Mouse (Mus musculus) heart, embryonic 15.5 days (tissue): Measurements from ENCODE around the gene Rnf150. TPM values are rescaled to one million over a fixed set of nuclear protein-coding genes. Genes with fewer than 3 reads are reported as not detected.

ENCODE experiments used
- ATAC-seq: fragments of 200-750 bp; cut with Nextera tagmentation; replicated peaks from 2 replicates; pipeline ENCODE4 v1.8.0; 2017; ENCODE audit warnings: low read depth, moderate TSS enrichment; ENCODE audit not compliant: insufficient number of reproducible peaks, insufficient read depth, low FRiP score
- H3K27ac ChIP-seq: fragments of 300-500 bp; sonication (generic); 2 replicates; pipeline ENCODE4 v1.5.1; 2015; ENCODE audit warnings: mild to moderate bottlenecking, inconsistent platforms
- H3K27me3 ChIP-seq: fragments of 300-500 bp; sonication (generic); 2 replicates; pipeline ENCODE4 v1.6.1; 2015; ENCODE audit warnings: inconsistent platforms
- H3K36me3 ChIP-seq: fragments of 300-500 bp; sonication (generic); 2 replicates; pipeline ENCODE4 v1.6.1; 2015; ENCODE audit warnings: mild to moderate bottlenecking, inconsistent platforms
- H3K4me1 ChIP-seq: fragments of 300-500 bp; sonication (generic); replicated peaks from 2 replicates; pipeline ENCODE4 v1.6.1; 2015; ENCODE audit warnings: inconsistent platforms
- H3K4me2 ChIP-seq: fragments of 300-500 bp; sonication (generic); 2 replicates; pipeline ENCODE4 v1.6.1; 2015; ENCODE audit warnings: inconsistent platforms, mild to moderate bottlenecking, moderate library complexity
- H3K4me3 ChIP-seq: fragments of 300-500 bp; sonication (generic); 2 replicates; pipeline ENCODE4 v1.5.1; 2015; ENCODE audit warnings: mild to moderate bottlenecking, inconsistent platforms
- H3K9ac ChIP-seq: fragments of 300-500 bp; sonication (generic); 2 replicates; pipeline ENCODE4 v1.6.1; 2015; ENCODE audit warnings: mild to moderate bottlenecking, inconsistent platforms
- H3K9me3 ChIP-seq: fragments of 300-500 bp; sonication (generic); replicated peaks from 2 replicates; pipeline ENCODE4 v1.6.1; 2016; ENCODE audit warnings: inconsistent platforms
- WGBS: fragments of 180-500 bp; shearing (Covaris S2); methylation state at CpG from one replicate; pipeline ENCODE4 v1.1.7; 2015; ENCODE audit warnings: mixed read lengths; 5-methylcytosine and 5-hydroxymethylcytosine counted together
- polyA plus RNA-seq: library from polyadenylated mRNA; unstranded; fragments of >200 nt; fragmentation: Nextera tagmentation; extraction: Ambion mirVana; gene quantifications from 2 replicates; pipeline ENCODE4 v1.2.1, GENCODE M21; 2015

Gene Rnf150
- polyA plus RNA-seq, 1 experiment from 2014 or later = 0.74 TPM

DNA sequence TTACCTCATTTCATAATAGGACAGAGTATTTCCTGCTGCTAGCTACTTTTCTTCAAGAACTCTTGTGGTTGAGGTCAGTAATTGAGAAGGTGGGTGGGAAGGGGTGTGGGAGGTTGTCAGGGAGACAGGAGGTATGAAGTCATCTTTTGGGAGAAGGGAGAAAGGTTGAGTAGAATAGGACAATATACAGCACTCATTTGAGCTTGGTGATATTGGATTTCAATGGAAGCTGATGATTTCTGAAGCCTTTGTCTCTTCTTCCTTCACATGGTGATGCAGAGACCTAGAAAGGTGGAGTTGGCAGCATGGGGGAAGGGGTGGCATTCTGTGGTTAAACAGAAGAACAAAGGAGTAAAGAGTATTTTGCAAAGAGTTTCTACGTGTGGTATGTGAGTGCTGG is 119.7 kb downstream of the Rnf150 start:
- H3K27ac ChIP-seq = no peak overlapping the region
- no peak overlapping the region for H3K4me2 ChIP-seq
- WGBS = 53% methylated on average over 1 of the region's 1 CpGs
- no peaks in the 10 kb centered on the region for H3K36me3 ChIP-seq
- no peak overlapping the region for H3K4me3 ChIP-seq
- H3K9ac ChIP-seq = no peak overlapping the region
- no peaks in the 10 kb centered on the region for H3K9me3 ChIP-seq
- H3K4me1 ChIP-seq = 0 out of 2 replicates have a peak, but pooled peaks cover 5% of the 10 kb centered on the region
- ATAC-seq = no peak
- H3K27me3 ChIP-seq = no peaks in the 10 kb centered on the region

DNA sequence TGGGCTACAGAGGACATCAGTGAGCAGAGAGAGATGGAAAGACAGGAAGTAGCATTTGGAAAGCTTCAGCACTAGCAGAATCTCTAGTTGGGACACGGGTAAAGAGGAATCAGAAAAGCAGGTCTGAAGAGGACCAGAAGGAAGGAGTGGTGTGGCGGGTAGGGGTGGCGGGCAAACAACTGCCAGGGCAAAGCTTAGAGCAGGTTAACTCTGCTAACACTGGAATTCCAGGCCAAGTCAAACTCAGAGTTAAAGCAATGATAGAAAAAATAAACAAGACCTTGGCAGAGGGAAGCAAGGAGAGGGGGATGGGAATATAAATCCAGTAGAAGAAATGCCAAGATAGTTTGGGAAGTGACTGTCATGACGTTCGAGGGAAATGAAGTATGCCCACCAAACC is 120.1 kb downstream of the Rnf150 start:
- H3K4me3 ChIP-seq = no peak overlapping the region
- H3K4me2 ChIP-seq = no peak overlapping the region
- H3K27ac ChIP-seq = no peak overlapping the region
- H3K9ac ChIP-seq = no peak overlapping the region
- 45% methylated on average over 5 of the region's 5 CpGs for WGBS
- H3K9me3 ChIP-seq = no peaks in the 10 kb centered on the region
- no peaks in the 10 kb centered on the region for H3K27me3 ChIP-seq
- no peaks in the 10 kb centered on the region for H3K36me3 ChIP-seq
- ATAC-seq = no peak
- 0 out of 2 replicates have a peak, but pooled peaks cover 5% of the 10 kb centered on the region for H3K4me1 ChIP-seq

DNA sequence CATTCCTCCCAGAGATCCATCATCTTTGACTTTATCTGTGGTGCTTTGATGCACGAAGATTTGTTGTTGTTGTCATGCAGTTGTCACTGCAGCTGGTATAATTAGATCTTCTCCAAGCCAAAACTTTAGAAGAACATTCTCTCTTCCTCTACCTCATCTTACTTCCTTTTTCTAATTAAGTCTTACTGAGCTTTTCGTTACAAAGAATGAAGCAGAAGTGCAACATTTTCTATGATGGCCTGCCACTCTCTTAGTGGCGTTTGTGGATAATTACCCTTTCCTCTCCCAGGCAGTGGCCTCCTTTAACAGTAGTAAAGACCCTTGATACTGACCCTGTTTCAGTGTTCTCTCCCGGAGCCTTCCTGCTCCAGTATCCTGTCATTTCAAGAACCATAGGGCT is 128.9 kb downstream of the Rnf150 start:
- no peak for ATAC-seq
- Histone ChIP-seq H3K9me3 (no peaks in the 10 kb centered on the region), H3K4me1 (peaks cover 7% of the 10 kb centered on the region; the same call in 1 of the 2 replicates), H3K4me3 (no peak overlapping the region), H3K4me2 (no peak overlapping the region), H3K27me3 (no peaks in the 10 kb centered on the region), H3K9ac (no peak overlapping the region), H3K36me3 (no peaks in the 10 kb centered on the region), H3K27ac (no peak overlapping the region)
- WGBS = 60% methylated on average over 4 of the region's 4 CpGs

DNA sequence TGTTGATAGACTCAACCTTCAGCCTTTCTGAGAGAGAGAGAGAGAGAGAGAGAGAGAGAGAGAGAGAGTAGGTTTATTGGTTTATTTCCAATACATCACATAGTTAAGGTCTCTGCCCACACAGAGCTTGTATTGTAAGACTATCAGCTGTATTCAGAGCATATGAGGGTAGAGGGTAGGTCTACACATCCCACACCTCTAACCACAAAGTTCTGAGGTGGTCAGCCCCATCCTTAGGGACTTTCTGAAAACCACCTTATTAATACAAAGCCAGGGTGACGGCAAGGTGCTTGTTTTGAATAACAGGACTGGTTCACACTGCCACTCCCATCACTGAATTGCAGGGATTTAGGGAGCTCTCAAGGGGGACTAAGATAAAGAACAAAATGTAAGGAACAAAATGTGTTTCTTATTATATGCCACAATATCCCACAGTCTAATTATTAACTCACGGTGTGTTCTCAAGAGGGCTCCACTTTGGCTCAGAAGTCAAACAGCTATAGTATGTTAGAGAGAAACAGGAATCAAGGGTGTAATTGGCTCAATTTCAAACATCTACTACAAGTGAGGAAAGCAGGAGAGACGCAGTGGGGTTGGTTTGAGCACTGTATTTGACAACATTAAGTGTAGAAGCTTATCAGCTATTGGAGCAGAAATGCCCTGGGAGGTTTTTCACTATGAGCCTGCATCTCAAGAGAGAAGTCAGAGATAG is 132.7 kb downstream of the Rnf150 start:
- 52% methylated on average over 3 of the region's 3 CpGs for WGBS
- H3K4me2 ChIP-seq = no peak overlapping the region
- no peak overlapping the region for H3K27ac ChIP-seq
- no peak for ATAC-seq
- H3K4me1 ChIP-seq = peaks cover 7% of the 10 kb centered on the region; the same call in 1 of the 2 replicates
- H3K27me3 ChIP-seq = no peaks in the 10 kb centered on the region
- no peaks in the 10 kb centered on the region for H3K9me3 ChIP-seq
- H3K36me3 ChIP-seq = no peaks in the 10 kb centered on the region
- no peak overlapping the region for H3K9ac ChIP-seq
- H3K4me3 ChIP-seq = no peak overlapping the region

GRCm38 (mm10) chr8:82996843-82997242 is 133.7 kb downstream of the Rnf150 start:
- Histone ChIP-seq H3K4me1 (peaks cover 7% of the 10 kb centered on the region; the same call in 1 of the 2 replicates), H3K27me3 (no peaks in the 10 kb centered on the region), H3K4me2 (no peak overlapping the region), H3K9ac (no peak overlapping the region), H3K9me3 (no peaks in the 10 kb centered on the region), H3K36me3 (no peaks in the 10 kb centered on the region), H3K27ac (no peak overlapping the region), H3K4me3 (no peak overlapping the region)
- no peak for ATAC-seq
- 78% methylated on average over 3 of the region's 3 CpGs for WGBS

- H3K4me1 ChIP-seq = peaks cover 7% of the 10 kb centered on the region; the same call in 1 of the 2 replicates
- no peaks in the 10 kb centered on the region for H3K27me3 ChIP-seq
- H3K4me3 ChIP-seq = no peak overlapping the region
- no peak overlapping the region for H3K9ac ChIP-seq
- no peak overlapping the region for H3K27ac ChIP-seq
- no peak for ATAC-seq
- H3K36me3 ChIP-seq = no peaks in the 10 kb centered on the region
- 81% methylated on average over 2 of the region's 2 CpGs for WGBS
- H3K9me3 ChIP-seq = no peaks in the 10 kb centered on the region
- H3K4me2 ChIP-seq = no peak overlapping the region
Measured at GRCm38 (mm10) chr8:82998778-82999177, 135.6 kb downstream of the Rnf150 start.

DNA sequence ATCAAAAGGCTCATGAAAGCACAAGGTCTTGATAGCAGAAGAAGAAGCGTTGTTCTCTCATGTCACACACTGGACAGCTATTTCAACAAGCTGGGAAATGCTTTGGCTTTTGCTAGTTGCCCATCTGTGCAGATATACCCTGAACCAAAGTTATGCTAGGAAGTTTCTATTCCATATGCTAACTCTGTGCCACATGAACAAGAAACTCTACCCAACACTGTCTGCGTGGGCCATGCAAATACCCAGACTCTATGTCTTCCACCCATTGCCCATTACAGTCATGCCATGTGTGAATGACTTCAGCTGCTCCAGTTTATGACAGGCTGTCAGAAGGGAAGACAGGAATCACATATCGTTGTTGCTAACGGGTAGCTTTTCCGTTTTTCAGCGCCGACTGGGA is 140.0 kb downstream of the Rnf150 start:
- no peaks in the 10 kb centered on the region for H3K4me1 ChIP-seq
- H3K9ac ChIP-seq = no peak overlapping the region
- WGBS = 85% methylated on average over 7 of the region's 7 CpGs
- no peak for ATAC-seq
- H3K4me3 ChIP-seq = no peak overlapping the region
- H3K4me2 ChIP-seq = no peak overlapping the region
- no peaks in the 10 kb centered on the region for H3K27me3 ChIP-seq
- no peaks in the 10 kb centered on the region for H3K9me3 ChIP-seq
- no peak overlapping the region for H3K27ac ChIP-seq
- H3K36me3 ChIP-seq = no peaks in the 10 kb centered on the region

DNA sequence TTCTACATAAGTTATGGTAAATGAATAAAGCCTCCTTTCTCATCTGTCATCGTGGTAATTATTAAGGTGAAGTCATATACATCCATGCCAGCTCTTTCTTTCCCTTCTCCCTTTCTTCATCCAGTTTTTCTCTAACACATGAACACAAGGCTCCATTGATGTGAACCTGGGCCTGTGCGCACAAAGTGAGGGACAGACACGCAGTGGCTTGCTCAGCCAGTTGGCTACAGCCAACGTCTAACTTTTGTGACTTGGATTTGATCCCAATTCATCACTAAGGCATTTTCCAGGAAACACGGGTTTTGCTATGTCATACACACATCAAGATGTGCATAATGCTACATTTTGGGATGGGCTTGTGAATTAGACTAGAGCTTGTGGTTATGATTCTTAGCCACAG is 146.3 kb downstream of the Rnf150 start:
- Histone ChIP-seq H3K4me3 (no peak overlapping the region), H3K9me3 (no peaks in the 10 kb centered on the region), H3K36me3 (no peaks in the 10 kb centered on the region), H3K4me1 (no peaks in the 10 kb centered on the region), H3K9ac (no peak overlapping the region), H3K27me3 (no peaks in the 10 kb centered on the region), H3K27ac (no peak overlapping the region), H3K4me2 (no peak overlapping the region)
- ATAC-seq = no peak
- 76% methylated on average over 5 of the region's 5 CpGs for WGBS

GRCm38 (mm10) chr8:83011286-83011685 is 148.1 kb downstream of the Rnf150 start:
- Histone ChIP-seq H3K9ac (no peak overlapping the region), H3K27ac (no peak overlapping the region), H3K9me3 (no peaks in the 10 kb centered on the region), H3K27me3 (no peaks in the 10 kb centered on the region), H3K36me3 (no peaks in the 10 kb centered on the region), H3K4me1 (no peaks in the 10 kb centered on the region), H3K4me3 (no peak overlapping the region), H3K4me2 (no peak overlapping the region)
- no peak for ATAC-seq
- 61% methylated on average over 2 of the region's 2 CpGs for WGBS

DNA sequence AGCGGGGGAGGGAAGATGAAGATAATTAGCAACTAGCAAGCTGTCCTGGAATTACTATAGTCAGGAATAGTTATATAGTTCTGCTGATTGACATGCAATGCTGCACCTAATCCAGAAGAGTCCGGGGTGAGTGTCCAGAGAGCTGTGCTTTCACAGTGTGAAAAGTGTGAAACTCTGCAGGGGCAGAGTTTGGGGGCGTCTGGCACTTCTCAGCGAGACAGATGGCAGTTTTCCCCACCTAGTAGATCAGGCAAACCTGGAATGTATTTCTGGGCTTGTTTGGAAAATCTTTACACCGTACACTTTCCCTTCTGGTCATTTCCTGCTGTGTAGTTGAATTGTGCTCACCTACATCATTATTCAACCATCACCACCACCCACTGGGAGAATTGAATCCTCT is 148.6 kb downstream of the Rnf150 start:
- Histone ChIP-seq H3K4me3 (no peak overlapping the region), H3K36me3 (no peaks in the 10 kb centered on the region), H3K4me1 (no peaks in the 10 kb centered on the region), H3K4me2 (no peak overlapping the region), H3K27ac (no peak overlapping the region), H3K27me3 (no peaks in the 10 kb centered on the region), H3K9me3 (no peaks in the 10 kb centered on the region), H3K9ac (no peak overlapping the region)
- ATAC-seq = no peak
- WGBS = 36% methylated on average over 5 of the region's 5 CpGs

DNA sequence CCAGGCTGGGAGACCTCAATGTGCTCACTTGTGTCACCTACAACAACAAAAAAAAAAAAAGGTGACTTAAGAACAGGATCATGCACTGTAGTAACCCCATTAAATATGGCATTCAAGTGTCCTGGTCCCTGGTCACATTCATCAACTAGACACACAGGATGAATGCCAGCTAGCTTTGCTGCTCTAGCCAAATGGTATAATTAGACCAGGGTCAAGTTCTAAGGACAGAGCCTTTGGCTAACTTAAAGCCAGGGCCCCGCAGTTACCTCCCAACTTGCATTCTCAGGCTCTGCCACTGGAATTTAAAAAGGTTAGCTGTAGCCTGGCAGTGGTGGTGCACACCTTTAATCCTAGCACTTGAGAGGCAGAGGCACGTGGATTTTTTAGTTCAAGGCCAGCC is 165.1 kb downstream of the Rnf150 start:
- H3K4me2 ChIP-seq = no peak overlapping the region
- H3K4me1 ChIP-seq = no peaks in the 10 kb centered on the region
- 0 out of 2 replicates have a peak, but pooled peaks cover 4% of the 10 kb centered on the region for H3K9me3 ChIP-seq
- no peak overlapping the region for H3K27ac ChIP-seq
- H3K4me3 ChIP-seq = no peak overlapping the region
- H3K27me3 ChIP-seq = no peaks in the 10 kb centered on the region
- no peak overlapping the region for H3K9ac ChIP-seq
- WGBS = 47% methylated on average over 2 of the region's 2 CpGs
- ATAC-seq = no peak
- no peaks in the 10 kb centered on the region for H3K36me3 ChIP-seq

DNA sequence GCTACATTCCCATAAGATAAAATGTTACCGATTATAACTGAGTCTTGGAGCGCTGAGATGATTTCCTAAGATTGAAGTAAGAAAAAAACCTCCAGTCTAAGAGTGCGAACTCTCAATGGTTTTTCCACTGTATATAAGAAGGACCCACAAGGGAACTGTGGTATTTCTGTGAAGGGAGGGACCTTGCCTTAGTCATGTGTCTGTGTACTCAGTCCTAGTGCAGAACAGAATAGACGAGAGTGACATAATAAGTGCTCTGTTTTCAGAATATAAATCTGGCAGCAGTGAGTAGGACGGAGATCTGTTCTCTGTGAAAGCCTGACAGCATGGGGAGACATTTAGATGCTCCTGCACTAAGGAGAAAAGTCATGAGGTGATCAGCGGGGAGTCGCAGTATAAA is 169.6 kb downstream of the Rnf150 start:
- no peak overlapping the region for H3K4me2 ChIP-seq
- no peak; the same call in 1 of the 2 replicates for ATAC-seq

More for the DNA sequence above, 169.6 kb downstream of the Rnf150 start:
- Histone ChIP-seq H3K36me3 (no peaks in the 10 kb centered on the region), H3K4me1 (0 out of 2 replicates have a peak, but pooled peaks cover 2% of the 10 kb centered on the region), H3K9me3 (0 out of 2 replicates have a peak, but pooled peaks cover 4% of the 10 kb centered on the region), H3K9ac (no peak overlapping the region), H3K27ac (0 out of 2 replicates have a peak overlapping the region, but pooled peaks have one; percentile 3), H3K4me3 (no peak overlapping the region), H3K27me3 (no peaks in the 10 kb centered on the region)
- 55% methylated on average over 5 of the region's 7 CpGs for WGBS
